Mouse (Mus musculus) gastrocnemius, postnatal 14 days (tissue): ENCODE measurements around the gene LTO1. TPM values are rescaled to one million over a fixed set of nuclear protein-coding genes. Genes with fewer than 3 reads are reported as not detected.

Experiments
- DNase-seq: peaks from one replicate; pipeline ENCODE4 v3.0.0; 2021; ENCODE audit warnings: mixed read lengths
- intact Hi-C: fragments of 180-260 bp; cut with DNase I; formaldehyde crosslinking; loops from one replicate; pipeline ENCODE4 v1.15.1; 2025; ENCODE audit warnings: low total_unique reads
- total RNA-seq, 2 experiments: library from RNA; stranded (reverse); gene quantifications; 2 replicates each; pipeline ENCODE4 v1.2.3; 2021

Gene LTO1
- total RNA-seq, 2 experiments from 2014 or later: 7.6 to 8.5 TPM

- intact Hi-C loops: no loop called here
- no peak for DNase-seq
Measured at GRCm38 (mm10) chr7:144973461-144973860, 58.6 kb downstream of the LTO1 start.

- DNase-seq: no peak
- intact Hi-C loops: no loop called here
Measured at GRCm38 (mm10) chr7:144977121-144977520, 62.2 kb downstream of the LTO1 start.

GRCm38 (mm10) chr7:144979814-144980213, 64.9 kb downstream of the LTO1 start:
- intact Hi-C loops: no loop called here

More at GRCm38 (mm10) chr7:144979814-144980213, 64.9 kb downstream of the LTO1 start:
- DNase-seq: no peak

Other genes with a start within 250 kb of the LTO1 start
- 10 to 100 TPM in 1 of 2 experiments, 1 to 10 TPM in 1; 8.5 to 10.1 TPM for gene Ano1, start 163.1 kb upstream of the LTO1 start, total RNA-seq
- not detected for gene Fgf3, start 77.0 kb upstream of the LTO1 start, total RNA-seq
- gene Fgf4, start 67.7 kb upstream of the LTO1 start, total RNA-seq: under 1 TPM in 1 of 2 experiments, not detected in 1; 0.21 TPM
- not detected for gene Fgf15, start 18.6 kb upstream of the LTO1 start, total RNA-seq
- gene Ccnd1, start 24.8 kb downstream of the LTO1 start, total RNA-seq: 10 to 100 TPM; 12.5 to 31.5 TPM